Mouse (Mus musculus) right cerebral cortex, postnatal 36 days (tissue): ENCODE data around the gene Eif4ebp2.
"Not testable (repeated sequence)": the region's sequence is repeated elsewhere in the genome, so short reads cannot be mapped to it uniquely, and the experiment has no call there.

Source experiments
- DNase-seq, 2 experiments: peaks; one replicate each; pipeline ENCODE4 v3.0.0; 2022; ENCODE audit warnings: low spot score in 2 of 2, mixed read lengths in 1 of 2

Gene Eif4ebp2

DNA sequence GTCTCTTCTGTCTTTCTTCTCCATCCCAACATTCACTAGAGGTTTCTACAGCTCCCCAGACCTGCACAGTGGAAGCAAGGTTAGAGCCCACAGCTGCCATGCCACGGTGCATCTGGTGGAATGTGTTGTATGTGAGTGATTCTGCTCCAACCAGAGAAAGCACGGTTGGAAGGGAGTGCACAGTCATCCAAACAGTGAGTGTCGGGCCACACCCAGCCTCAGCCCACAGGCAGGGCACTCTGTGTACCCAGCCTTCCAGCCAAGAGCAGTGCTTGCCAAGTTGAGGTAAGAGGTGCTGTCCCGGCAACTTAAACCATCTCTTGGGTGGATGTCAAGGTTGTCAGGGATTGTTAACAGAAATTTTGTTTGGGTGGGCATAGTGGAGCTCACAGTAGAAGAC lies 12.5 kb upstream of the Eif4ebp2 start:
- no peak for DNase-seq

DNA sequence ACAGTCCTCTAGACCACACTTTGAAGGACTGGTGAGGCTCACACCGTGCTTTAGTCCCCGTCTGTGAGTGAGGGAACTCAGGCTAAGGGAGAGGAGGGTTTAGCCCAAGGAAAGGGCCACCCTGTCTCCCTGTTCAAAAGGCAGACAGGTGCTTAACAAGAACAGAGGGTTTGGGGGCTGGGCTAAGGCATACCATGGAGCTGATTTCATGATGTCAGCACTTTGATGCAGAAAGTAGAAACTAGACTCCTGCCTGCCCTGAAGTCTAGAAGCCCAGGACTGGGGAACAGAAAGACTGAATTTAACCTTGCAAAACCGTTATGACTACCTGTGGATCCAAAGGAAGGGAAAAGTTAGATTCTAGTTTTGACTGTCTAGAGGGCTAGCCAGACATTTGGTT lies 4.7 kb upstream of the Eif4ebp2 start:
- DNase-seq: no peak

DNA sequence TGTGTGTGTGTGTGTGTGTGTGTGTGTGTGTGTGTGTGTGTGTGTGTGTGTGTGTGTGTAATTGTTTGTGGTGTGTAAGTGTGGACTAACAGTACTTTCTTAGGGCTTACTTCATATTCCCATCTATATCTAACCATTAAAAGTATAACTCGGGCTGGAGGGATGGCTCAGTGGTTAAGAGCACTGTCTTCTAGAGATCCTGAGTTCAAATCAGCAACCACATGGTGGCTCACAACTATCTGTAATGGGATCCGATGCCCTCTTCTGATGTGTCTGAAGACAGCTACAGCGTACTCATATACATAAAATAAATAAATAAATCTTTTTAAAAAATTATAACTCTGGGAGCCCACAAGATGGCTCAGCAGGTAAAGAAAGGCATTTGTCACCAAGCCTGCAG lies 710 bp upstream of the Eif4ebp2 start:
- DNase-seq: not testable (repeated sequence)

DNA sequence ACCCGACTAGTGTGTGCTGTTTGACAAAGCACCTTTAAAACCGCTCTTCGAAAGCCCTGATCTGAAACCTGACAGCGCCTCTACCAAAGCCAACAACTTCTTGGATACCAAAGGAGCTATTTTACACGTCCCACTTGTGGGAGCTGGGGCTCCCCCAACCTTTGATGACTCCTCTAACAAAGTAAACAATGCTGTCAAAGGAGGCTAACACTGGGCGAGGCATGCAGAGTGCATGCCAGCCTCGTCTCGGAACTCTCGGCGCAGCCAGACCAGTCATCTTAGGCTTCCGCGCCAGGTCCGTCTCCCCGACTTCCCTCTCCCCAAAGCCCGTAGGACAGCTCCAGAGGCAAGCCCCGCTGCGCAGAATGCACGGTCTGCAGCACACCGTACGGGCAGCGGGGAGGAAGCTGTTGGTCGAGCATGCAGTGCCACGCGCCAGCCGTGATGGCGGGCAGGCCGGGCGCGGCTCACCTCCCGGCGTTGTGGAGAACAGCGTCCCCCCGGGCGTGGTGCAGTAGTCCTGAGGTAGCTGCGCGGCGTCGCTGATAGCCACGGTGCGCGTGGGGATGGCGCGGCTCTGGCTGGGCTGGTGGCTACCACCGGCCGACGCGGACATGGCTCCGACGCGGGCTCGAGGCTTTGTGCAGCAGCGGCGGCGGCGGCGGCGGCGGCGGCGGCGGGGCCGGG lies 387 bp downstream of the Eif4ebp2 start:
- peak; percentile 26 to 30 for DNase-seq

DNA sequence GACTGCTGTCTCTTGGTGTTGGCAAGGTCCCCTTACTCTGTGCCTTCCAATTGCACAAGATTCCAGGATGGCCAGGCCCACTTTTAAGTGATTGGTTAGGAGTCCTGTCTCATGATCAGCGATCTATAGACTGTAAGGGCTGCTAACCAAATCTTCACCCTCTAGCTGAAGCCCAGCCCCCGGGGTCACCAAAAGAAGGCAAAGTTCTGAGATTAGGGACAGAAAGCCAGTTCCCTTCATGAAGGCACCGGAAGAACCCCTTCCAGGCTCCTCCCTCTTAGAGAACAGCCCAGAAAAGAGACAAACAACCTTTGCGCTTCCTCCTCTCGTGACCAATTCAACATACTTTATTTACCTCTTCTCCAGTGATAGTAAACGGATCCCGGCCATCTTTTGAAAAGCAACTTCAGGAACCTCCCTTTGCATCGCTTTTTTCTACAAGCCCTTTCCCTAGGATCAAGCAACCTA lies 964 bp downstream of the Eif4ebp2 start:
- DNase-seq: no peak

DNA sequence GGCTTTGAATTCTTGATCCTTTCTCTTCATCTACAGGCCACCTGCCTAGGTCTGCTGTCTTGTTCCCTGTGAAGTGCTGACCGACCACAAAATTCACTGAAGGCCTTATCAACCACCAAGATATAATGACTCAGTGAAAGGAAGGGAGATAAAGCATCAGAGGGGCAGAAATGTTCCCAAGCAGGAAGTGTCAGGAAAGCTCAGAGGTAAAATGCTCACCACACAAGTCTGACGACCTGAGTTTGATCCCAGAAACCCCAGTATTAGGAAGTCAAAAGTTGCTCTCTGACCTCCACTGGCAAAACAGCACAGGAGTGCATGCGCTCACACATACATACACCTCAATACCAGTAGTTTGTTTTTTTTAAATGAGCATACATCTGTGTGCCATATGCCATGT lies 3.6 kb downstream of the Eif4ebp2 start:
- no peak for DNase-seq

DNA sequence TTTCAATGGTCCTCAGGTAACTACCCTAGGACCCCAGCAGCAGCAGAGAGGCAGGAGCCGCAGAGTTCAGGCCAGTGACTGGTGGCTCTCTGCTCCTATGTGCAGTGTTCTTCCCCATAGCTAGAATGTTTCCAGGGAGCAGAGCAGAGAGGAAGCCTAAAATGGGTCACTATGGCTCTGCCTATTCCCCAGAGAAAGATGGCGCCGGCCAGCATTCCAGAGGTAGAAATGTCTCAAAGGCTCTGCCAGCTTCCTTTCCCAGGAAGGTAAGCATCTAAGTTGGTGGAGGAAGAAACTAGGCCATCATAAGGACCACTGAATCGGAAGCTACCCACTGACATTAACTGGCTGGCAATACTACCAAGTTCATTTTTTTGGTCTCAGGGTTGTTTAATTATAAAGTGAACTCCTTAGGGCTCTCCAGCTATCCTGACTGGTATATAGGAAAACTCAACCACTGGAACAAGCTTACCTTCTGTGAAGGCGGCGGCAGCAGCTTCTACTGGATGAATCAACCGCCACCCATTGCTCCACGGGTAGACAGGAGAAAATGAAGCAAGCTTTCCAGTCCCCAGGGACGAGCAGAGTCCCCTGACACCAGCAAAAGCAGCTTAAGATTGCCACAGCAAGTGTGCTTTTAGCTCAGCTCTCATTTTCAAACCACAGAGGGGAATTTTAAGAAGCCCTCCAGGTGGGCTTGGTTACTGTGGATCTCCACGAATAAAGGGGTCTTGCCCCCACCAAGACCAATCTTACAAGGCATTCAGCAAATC lies 4.7 kb downstream of the Eif4ebp2 start:
- no peak for DNase-seq

DNA sequence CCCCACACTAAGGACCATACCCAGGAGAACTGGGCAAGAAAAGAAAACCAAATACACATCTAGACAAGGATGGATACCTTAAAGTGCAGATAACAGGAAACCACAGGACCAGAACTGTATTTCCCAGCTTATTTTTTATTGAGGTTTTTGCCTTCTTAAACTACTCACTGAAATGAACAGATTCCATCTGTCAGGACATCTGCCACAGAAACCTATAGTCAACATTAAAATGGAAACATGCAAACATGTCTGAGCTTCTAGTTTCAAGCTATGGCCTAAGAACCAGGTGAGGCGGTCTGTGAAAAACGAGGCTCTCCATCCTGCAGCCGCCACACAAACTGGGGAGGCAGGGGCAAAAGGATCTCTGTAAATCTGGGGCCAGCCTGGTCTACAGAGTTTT lies 7.4 kb downstream of the Eif4ebp2 start:
- DNase-seq: no peak

DNA sequence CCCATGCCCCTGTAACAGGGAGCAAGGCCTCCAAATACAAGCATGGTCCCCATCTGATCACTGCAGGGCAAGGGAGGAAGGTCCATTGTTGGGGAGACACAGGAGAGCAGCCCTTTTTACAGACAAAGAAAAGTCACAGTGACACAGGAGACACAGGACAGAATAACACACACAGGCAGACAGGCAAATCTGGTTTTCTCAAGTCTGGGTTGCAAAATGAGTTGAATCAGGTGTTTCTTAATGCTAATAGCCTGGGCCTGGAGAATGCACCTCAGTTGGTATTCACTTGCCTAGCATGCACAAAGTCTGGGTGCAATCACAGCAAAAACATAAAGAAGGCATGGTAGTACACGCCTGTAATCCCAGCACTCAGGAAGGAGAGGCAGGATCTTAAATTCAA lies 8.6 kb downstream of the Eif4ebp2 start:
- no peak for DNase-seq

DNA sequence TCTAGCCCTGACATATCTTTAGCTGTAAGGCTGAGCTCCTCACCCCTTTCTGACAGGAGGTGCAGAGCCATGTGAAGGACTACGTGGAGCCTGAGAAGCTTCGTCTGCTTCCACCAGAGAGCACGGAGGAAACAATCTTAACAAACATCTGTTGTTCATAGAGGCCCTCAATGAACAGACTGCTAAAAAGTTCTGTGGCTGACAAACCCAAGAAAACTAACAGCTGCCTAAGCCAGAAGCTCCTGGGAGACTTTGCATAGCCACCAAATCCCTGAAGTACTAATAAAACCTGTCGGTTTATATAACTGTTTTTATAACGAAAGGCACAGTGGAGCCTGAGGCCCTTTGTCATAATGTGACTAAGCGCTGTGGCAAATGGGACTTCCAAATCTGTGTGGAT lies 9.0 kb downstream of the Eif4ebp2 start:
- no peak for DNase-seq

DNA sequence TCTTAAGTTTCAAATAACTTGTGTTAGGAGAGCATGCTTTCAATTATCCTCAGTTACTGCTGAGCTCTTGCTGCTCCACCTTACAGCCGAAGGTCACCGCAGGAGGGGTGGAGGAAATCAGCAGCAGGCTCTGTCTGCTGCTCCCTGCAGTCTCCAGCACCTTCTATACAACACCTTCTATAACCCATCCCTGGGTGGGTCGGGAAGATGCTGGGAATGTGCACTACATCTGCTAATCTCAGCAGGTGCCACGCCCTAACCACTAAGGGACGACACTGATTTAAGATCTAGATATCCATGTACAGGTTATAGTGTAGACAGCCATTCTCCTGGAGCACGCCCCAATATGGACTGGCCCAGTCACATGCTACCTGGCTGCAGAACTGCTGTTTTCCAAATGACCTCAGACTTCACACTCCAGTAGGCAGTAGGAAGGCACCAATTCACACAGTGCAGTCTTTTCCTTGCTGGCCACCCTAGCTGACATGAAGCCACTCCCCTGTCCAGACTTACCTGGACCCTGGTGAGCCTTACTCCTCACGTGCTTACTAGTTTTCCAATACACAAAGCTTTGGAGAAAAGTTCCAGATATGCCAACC lies 12.2 kb downstream of the Eif4ebp2 start:
- no peak for DNase-seq

DNA sequence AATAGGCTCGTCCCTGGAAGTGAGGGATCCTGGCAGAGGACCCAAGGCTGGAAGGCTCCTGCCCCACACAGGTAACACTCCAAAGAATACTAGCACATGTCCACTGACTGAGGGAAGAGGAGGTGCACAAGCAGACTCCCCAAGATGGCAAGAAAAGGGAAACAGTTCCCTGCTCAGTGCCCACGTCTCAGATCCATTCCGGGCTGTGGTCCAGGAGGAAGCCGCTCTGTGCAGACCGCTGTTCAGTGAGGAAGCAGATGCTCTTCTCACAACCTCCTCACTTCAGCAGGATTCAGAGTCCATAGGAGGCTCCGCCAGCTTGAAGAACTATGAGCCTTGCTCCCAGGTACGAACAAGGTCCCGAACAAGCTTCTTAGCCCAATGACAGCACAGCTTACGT lies 21.1 kb downstream of the Eif4ebp2 start:
- DNase-seq: peak; percentile 71 to 80

DNA sequence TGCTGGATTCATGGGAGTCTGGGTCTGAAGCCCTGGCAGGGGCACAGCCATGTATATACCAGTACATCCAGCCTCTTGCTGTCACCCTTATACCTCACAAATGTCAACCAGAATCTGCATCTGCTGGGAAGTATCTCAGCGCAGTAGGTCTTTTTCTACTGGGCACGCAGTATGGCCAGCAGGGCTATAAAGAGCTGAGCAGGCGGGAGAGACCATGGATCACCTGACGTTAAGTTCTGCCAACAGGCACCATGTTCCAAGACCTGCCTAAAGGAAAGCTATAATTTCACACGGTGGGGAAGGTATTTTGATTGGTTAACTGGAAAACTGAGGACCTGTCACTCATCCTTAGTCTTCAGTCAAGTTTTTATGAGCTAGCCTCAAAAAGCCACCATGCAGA lies 23.4 kb downstream of the Eif4ebp2 start:
- DNase-seq: no peak

DNA sequence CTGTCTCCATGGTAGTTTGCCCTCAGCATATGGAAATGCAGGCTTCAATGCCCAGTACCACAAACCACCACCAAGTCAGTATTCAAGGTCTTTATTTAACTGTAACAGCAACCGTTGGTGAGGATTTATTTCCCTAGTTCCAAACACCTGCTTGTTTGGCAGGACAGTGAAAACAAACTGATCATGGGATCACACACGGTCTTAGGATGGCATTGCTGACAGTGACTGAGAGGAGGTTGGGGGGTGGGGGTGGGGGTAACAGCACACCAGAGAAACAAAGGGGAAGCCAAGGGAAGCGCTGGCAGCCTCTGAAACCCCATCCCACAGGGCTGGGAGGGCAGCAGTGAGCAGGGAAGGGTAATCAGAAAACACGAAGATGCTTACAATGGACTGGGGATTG lies 24.0 kb downstream of the Eif4ebp2 start:
- DNase-seq: no peak

DNA sequence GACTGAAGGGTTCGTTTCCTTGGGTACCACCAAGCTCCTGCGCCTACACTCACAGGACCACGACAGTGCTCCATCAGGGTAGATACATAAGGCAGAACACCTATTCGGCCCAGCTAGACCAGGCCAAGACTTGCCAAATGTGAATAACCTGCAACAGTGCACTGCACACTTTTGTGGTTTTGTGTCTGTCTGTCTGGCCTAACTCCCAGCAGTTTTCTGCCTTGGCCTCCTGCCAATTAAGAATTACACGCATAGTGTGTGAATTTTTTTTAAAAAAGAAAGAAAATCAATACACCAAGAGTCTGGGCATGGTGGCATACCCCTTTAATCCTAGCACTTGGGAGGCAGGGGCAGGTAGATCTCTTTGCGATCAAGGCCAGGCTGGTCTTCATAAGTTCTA lies 24.5 kb downstream of the Eif4ebp2 start:
- no peak for DNase-seq

DNA sequence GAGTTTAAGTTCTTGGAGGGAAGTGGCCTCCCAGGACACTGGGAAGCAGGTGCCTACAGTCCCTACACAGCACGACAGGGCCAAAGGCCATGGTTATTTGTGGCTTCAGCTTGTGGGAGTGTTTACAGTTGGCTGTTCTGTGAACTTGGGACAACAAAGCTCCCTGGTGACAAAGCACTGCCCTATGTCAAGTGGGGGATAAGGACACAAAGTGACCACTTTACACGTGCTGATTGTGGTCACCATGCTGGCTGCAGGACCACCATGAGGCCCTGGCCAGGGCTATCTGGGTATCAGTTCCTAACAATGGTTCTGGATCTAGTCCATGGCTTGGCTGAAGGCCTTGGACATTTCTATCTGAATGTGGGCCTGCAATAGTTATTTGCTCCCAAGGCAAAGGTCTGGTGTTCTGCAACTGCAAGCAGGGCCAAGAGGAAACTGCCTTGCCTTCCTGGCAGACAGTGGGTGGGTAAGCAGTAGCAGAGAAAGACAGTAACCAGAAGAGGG lies 26.2 kb downstream of the Eif4ebp2 start:
- DNase-seq: no peak

DNA sequence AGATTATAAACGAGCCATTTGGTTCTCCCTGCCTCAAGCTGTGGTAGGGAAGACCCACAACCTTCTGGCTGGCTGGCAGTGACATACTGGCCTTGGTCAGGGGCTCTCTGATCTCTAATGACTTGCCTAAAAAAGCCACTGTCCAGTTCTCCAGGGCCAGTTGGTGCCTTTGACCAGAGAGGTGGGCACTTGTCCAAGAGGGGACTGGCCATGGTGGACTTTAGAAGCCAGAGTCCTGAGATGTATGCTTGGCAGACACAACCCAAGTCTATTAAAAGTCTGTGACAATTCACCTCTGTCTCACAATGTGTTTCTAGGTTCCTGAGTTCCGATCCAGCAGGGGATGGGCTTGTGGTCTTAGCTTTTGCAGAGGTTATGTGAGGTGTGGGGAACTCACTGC lies 27.4 kb downstream of the Eif4ebp2 start:
- no peak for DNase-seq

DNA sequence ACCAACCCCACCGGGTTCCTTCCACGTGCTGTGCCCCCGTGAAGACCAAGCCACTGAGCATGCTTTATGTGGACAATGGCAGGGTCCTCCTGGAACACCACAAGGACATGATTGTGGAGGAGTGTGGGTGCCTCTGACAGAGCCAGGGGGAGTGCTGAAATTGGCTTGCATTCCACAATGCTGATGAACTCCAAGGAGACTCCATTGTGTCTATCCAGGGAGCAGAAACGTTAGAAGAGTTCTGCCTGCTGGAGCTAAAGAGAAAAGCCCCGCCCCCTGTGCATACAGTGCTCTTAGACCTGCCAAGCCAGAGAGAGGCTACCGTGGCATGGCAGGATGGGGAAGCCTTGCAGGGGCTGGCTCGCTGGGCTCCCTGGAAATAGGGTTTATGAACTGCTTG lies 28.0 kb downstream of the Eif4ebp2 start:
- DNase-seq: no peak

DNA sequence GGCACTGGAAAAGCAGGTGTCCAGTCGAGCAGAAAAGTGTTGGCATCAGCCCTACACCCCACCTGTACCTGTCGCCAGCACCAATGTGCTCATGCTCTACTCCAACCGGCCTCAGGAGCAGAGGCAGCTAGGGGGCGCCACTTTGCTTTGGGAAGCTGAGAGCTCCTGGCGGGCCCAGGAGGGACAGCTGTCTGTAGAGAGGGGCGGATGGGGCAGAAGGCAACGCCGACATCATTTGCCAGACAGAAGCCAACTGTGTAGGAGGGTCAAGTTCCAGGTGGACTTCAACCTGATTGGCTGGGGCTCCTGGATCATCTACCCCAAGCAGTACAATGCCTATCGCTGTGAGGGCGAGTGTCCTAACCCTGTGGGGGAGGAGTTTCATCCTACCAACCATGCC lies 29.2 kb downstream of the Eif4ebp2 start:
- DNase-seq: no peak

DNA sequence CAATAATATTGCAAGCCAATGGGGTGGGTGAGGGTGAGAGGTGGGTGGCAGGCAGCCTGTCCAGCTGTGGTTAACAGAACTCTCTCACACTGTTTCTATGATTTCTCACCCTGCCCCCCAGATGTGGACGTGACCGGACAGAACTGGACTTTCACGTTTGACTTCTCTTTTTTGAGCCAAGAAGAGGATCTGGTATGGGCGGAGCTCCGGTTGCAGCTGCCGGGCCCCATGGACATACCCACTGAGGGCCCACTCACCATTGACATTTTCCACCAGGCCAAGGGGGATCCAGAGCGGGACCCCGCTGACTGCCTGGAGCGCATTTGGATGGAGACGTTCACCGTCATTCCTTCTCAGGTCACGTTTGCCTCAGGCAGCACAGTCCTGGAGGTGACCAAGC lies 29.6 kb downstream of the Eif4ebp2 start:
- no peak for DNase-seq

DNA sequence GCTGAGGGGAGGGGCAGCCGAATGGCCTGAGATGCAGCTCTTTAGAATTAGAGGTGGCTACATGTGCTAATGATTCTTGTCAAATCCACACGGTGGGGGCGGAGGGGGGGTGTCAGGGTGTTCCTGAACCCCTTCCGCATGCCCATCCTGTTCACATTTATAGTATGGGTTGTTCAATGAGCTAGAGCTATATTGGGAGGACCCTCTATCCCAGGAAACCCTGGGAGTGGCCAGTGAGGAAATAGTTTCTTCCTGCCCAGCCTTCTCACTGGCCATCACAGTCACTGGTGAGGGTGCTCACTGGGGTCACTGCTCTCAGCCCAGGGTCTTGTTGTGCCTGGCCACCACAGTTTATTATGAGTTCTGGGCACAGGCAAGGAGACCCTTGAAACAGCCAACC lies 32.5 kb downstream of the Eif4ebp2 start:
- DNase-seq: no peak

DNA sequence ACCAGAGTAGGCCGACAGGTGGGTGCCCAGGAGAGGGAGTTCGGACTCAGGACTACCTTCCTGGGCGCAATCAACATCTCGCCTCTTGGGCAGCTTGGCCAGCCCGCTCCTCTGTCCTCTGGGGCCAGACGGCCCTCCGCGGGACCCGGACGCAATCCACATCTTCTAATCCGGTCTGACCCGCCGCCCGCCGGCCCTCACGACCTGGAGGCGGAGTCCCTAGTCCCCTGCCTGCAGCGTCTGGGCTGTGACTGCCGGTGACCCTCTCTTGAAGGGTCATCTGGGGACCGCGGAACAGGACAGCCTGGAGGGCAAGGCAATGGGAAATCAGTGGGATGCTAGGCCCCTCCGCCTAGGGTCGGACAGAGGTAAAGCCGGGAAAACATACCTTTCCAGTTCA lies 33.3 kb downstream of the Eif4ebp2 start:
- DNase-seq: no peak
